Mouse (Mus musculus) Muller cell, postnatal 12 days (primary cell): ENCODE measurements at regions not wholly inside any gene's neighbourhood (a gene's known extent, or its start where the extent isn't known, plus 50 kb on each side); places are given as distances from the start of the nearest gene placed in this dataset.
"Not testable (repeated sequence)": the region's sequence is repeated elsewhere in the genome, so short reads cannot be mapped to it uniquely, and the experiment has no call there.

Source experiments
- DNase-seq: peaks from one replicate; pipeline ENCODE4 v3.0.0-alpha.2; 2015; ENCODE audit errors: inconsistent ontology term

DNA sequence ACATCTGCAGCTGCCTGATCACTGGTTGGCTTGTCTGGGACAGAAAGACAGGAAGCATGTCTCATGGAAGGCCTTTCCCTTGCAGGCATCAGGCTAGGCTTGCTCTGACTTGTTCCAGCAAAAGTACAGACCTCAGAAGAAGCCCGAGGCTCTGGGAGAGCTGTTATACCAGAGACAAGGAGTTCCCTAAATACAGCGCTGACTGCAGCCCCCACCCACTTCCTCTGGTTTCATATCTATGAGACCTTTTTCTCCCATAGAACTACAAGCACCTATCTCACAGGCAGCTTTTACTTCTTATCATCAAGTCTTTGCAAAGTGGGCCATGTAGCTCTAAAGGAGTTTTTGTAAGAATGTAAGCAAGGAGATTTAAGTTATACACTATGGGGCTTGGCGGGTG lies 312.2 kb upstream of the Vmn1r3 start:
- not testable (repeated sequence) for DNase-seq

DNA sequence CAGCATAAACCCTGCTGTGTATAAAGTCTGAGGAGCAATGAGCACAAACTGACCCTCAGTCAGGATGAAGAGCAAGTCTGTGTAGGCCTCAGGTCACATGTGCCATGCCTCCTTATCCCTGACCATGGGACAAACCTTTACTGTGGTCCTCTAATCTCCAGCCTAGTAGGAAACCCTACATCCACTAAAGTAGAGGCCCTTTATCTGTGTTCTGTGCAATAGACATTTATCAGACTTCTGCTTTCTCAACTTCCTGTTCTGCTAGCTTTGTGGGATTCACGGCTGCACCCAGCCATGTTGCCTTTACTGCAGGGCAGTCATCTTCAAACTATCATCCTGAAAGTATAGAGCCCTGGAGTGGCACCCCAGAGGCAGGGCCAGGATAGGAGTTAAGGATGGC lies 310.8 kb upstream of the Vmn1r3 start:
- not testable (repeated sequence) for DNase-seq

GRCm38 (mm10) chr4:3494123-3494681 lies 309.0 kb upstream of the Vmn1r3 start:
- DNase-seq, result not testable (repeated sequence)

GRCm38 (mm10) chr4:3490901-3491300 lies 305.7 kb upstream of the Vmn1r3 start:
- DNase-seq, result not testable (repeated sequence)

GRCm38 (mm10) chr4:3482092-3482491 lies 296.9 kb upstream of the Vmn1r3 start:
- DNase-seq, result no peak

- no peak for DNase-seq
These were observed 271.6 kb upstream of the Vmn1r3 start for GRCm38 (mm10) chr4:3456773-3457172.

- DNase-seq, result not testable (repeated sequence)
These were observed 252.2 kb upstream of the Vmn1r3 start for GRCm38 (mm10) chr4:3437380-3437779.

GRCm38 (mm10) chr4:3427968-3428367 lies 242.8 kb upstream of the Vmn1r3 start:
- DNase-seq, result no peak

- DNase-seq, result peak; percentile 2
These were observed 234.9 kb upstream of the Vmn1r3 start for GRCm38 (mm10) chr4:3419920-3420499.

- no peak for DNase-seq
These were observed 231.5 kb upstream of the Vmn1r3 start for GRCm38 (mm10) chr4:3416670-3417069.

GRCm38 (mm10) chr4:3414442-3415022 lies 229.4 kb upstream of the Vmn1r3 start:
- DNase-seq, result not testable (repeated sequence)

GRCm38 (mm10) chr4:3413493-3414441 lies 228.6 kb upstream of the Vmn1r3 start:
- DNase-seq, result no peak

DNA sequence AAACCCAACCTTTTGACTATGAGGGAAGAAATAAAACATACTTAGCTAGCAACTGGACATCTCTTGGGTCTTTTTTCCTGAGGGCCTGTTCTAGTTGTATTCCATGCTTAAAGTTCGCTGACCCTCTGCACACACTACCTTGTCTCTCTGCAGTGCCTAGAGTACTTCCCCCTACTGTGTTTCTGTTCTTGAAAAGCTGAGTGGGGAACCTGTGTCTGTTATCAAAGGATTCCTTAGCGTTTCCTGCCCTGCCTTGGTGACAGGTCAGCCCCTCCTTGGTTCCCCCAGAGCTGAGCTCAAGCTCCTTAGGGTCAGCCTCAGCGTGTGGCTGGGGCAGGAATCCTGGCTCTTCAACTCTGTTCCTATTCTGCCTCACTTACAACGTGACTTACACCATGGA lies 227.2 kb upstream of the Vmn1r3 start:
- not testable (repeated sequence) for DNase-seq

DNA sequence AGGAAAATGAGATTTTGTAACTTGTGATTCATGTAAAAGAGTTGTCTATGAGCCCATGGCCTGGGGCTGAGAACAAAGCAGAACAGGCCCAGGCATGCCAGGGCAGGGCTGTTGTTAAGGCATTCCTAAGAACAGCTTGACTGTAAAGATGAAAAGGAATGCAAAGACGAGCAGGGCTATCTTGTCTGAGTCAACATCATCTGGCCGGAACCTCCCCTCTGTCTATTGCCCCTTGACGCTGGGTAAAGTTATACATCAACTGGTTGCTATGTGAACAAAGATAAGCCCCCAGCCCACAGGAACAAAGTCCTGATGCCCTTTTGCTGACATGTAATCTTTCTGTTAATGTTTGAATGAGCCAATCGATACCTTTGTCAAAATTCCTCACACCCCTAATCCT lies 217.7 kb upstream of the Vmn1r3 start:
- peak; percentile 3 for DNase-seq

GRCm38 (mm10) chr4:3401766-3402165 lies 216.6 kb upstream of the Vmn1r3 start:
- not testable (repeated sequence) for DNase-seq

- not testable (repeated sequence) for DNase-seq
These were observed 206.4 kb upstream of the Vmn1r3 start for GRCm38 (mm10) chr4:3391579-3391978.

DNA sequence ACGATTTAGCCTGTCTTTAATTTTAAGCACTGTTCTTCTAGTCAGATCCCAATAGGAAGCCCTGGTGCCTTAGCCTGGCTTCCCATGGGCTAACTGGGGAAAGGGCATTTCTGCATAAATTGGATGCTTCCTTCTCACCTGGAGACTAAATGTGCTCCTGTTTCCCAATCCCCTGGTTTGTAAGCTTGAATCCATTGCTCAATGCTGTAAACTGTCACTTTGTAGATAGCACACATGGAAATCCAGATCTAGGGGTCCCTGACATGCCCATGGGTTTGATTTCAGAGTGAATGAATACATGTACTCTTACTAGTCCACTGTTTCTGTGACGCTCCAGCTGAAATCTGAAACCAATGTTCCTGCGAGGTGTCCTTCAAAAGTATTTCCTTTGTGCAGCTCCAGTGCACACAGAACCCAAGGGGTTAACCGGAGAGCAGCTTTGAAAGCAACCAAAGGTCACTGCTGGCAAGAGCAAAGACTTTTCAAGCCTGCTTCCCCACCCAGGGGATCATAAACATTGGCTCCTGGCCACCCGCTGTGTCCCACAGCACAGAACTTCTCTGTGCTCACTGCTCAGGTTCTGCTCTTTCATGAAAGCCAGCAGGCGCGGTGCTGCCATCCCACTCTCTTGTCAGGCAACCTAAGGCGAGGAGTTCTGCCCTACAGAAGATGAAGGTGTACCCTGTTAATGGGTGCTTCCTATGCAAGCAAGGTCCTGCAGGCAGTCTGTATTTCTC lies 188.0 kb upstream of the Vmn1r3 start:
- DNase-seq, result not testable (repeated sequence)

- DNase-seq, result not testable (repeated sequence)
These were observed 182.9 kb upstream of the Vmn1r3 start for GRCm38 (mm10) chr4:3368021-3368420.

GRCm38 (mm10) chr4:3343443-3343842 lies 158.3 kb upstream of the Vmn1r3 start:
- not testable (repeated sequence) for DNase-seq

GRCm38 (mm10) chr4:3342696-3343095 lies 157.5 kb upstream of the Vmn1r3 start:
- DNase-seq, result not testable (repeated sequence)

DNA sequence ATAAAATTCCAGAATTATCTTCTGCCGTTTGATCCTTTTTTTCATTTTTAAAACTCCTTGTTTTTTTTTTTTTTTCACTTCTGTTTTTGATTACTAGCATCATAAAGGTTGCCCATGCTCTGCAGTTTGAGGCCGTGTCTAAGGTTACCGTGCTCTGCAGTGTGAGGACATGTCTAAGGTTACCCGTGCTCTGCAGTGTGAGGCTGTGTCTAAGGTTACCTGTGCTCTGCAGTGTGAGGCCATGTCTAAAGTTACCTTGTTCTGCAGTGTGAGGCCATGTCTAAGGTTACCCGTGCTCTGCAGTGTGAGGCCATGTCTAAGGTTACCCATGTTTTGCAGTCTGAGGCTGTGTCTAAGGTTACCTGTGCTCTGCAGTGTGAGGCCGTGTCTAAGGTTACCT lies 157.0 kb upstream of the Vmn1r3 start:
- DNase-seq, result not testable (repeated sequence)
